Mouse (Mus musculus) intestine, embryonic 14.5 days (tissue): ENCODE results near the gene Gm48551. TPM values are rescaled to one million over a fixed set of nuclear protein-coding genes. Genes with fewer than 3 reads are reported as not detected.

ENCODE experiments used
- ATAC-seq: fragments of 200-750 bp; cut with Nextera tagmentation; replicated peaks from 2 replicates; pipeline ENCODE4 v1.8.0; 2017; ENCODE audit warnings: low read depth, moderate number of reproducible peaks, moderate TSS enrichment, moderate library complexity; ENCODE audit not compliant: low FRiP score, low TSS enrichment
- DNase-seq: peaks from one replicate; pipeline ENCODE4 v3.0.0-alpha.2; 2018; ENCODE audit warnings: low spot score
- H3K27ac ChIP-seq: fragments of 300-500 bp; sonication (generic); 2 replicates; pipeline ENCODE4 v1.5.1; 2014; ENCODE audit warnings: low read depth, mild to moderate bottlenecking, control low read depth
- H3K27me3 ChIP-seq: fragments of 300-500 bp; sonication (generic); replicated peaks from 2 replicates; pipeline ENCODE4 v1.6.1; 2014; ENCODE audit warnings: low read length, control low read depth; ENCODE audit not compliant: control insufficient read depth, insufficient read depth
- H3K36me3 ChIP-seq: fragments of 300-500 bp; sonication (generic); 2 replicates; pipeline ENCODE4 v1.6.1; 2014; ENCODE audit warnings: low read length, control low read depth; ENCODE audit not compliant: control insufficient read depth, insufficient read depth
- H3K4me1 ChIP-seq: fragments of 300-500 bp; sonication (generic); replicated peaks from 2 replicates; pipeline ENCODE4 v1.6.1; 2014; ENCODE audit warnings: low read length, control low read depth, mixed read lengths; ENCODE audit not compliant: control insufficient read depth, insufficient read depth
- H3K4me2 ChIP-seq: fragments of 300-500 bp; sonication (generic); 2 replicates; pipeline ENCODE4 v1.6.1; 2014; ENCODE audit warnings: low read length
- H3K4me3 ChIP-seq: fragments of 300-500 bp; sonication (generic); 2 replicates; pipeline ENCODE4 v1.5.1; 2014; ENCODE audit warnings: low read depth, low read length, control low read depth, mixed read lengths
- H3K9ac ChIP-seq: fragments of 300-500 bp; sonication (generic); 2 replicates; pipeline ENCODE4 v1.6.1; 2014; ENCODE audit warnings: mild to moderate bottlenecking, low read length
- H3K9me3 ChIP-seq: fragments of 300-500 bp; sonication (generic); 2 replicates; pipeline ENCODE4 v1.6.1; 2016; ENCODE audit warnings: low read length, control low read depth; ENCODE audit not compliant: control insufficient read depth
- WGBS: fragments of 180-500 bp; shearing (Covaris S2); extraction: QIAGEN DNeasy Blood & Tissue Kit; methylation state at CpG from one replicate; pipeline ENCODE4 v1.1.7; 2014; 5-methylcytosine and 5-hydroxymethylcytosine counted together
- polyA plus RNA-seq: library from polyadenylated mRNA; unstranded; fragments of >200 nt; fragmentation: Nextera tagmentation; extraction: Ambion mirVana; gene quantifications from 2 replicates; pipeline ENCODE4 v1.2.1, GENCODE M21; 2014

The Gm48551 gene
- polyA plus RNA-seq, 1 experiment from 2014 or later = 4.2 TPM

- H3K27ac ChIP-seq = no peak overlapping the region
- 55% methylated on average over 3 of the region's 3 CpGs for WGBS
- H3K36me3 ChIP-seq = peaks cover 32% of the 10 kb centered on the region
- H3K9ac ChIP-seq = no peak overlapping the region
- ATAC-seq (no peak), DNase-seq (no peak)
- no peaks in the 10 kb centered on the region for H3K27me3 ChIP-seq
- peaks cover 30% of the 10 kb centered on the region for H3K4me1 ChIP-seq
- H3K4me2 ChIP-seq = no peak overlapping the region
- no peaks in the 10 kb centered on the region for H3K9me3 ChIP-seq
- no peak overlapping the region for H3K4me3 ChIP-seq
Observed at GRCm38 (mm10) chr10:81389373-81389772, 5.1 kb downstream of the Gm48551 start.

- Histone ChIP-seq H3K9ac (no peak overlapping the region), H3K4me3 (no peak overlapping the region), H3K36me3 (peaks cover 32% of the 10 kb centered on the region), H3K9me3 (no peaks in the 10 kb centered on the region), H3K27me3 (no peaks in the 10 kb centered on the region), H3K27ac (no peak overlapping the region), H3K4me1 (peaks cover 29% of the 10 kb centered on the region), H3K4me2 (no peak overlapping the region)
- peak; percentile 91 for DNase-seq
- no peak for ATAC-seq
- 61% methylated on average over 23 of the region's 23 CpGs for WGBS
Observed at GRCm38 (mm10) chr10:81389801-81390677, 5.8 kb downstream of the Gm48551 start.

GRCm38 (mm10) chr10:81390678-81390965 lies 6.4 kb downstream of the Gm48551 start:
- Histone ChIP-seq H3K36me3 (peaks cover 32% of the 10 kb centered on the region), H3K27me3 (no peaks in the 10 kb centered on the region), H3K4me3 (no peak overlapping the region), H3K9me3 (no peaks in the 10 kb centered on the region), H3K4me2 (no peak overlapping the region), H3K27ac (no peak overlapping the region), H3K9ac (no peak overlapping the region), H3K4me1 (peaks cover 23% of the 10 kb centered on the region)
- ATAC-seq (no peak), DNase-seq (no peak)
- 85% methylated on average over 13 of the region's 13 CpGs for WGBS

- Histone ChIP-seq H3K4me3 (no peak overlapping the region), H3K9ac (no peak overlapping the region), H3K4me2 (no peak overlapping the region), H3K27ac (peak overlapping the region; percentile 69; the same call in 1 of the 2 replicates), H3K4me1 (peaks cover 20% of the 10 kb centered on the region), H3K27me3 (no peaks in the 10 kb centered on the region), H3K36me3 (peaks cover 26% of the 10 kb centered on the region), H3K9me3 (no peaks in the 10 kb centered on the region)
- 81% methylated on average over 6 of the region's 6 CpGs for WGBS
- peak; percentile 35 for ATAC-seq
- DNase-seq = no peak
Observed at GRCm38 (mm10) chr10:81392270-81392669, 8.0 kb downstream of the Gm48551 start.

GRCm38 (mm10) chr10:81392781-81393185 lies 8.5 kb downstream of the Gm48551 start, which contains the start of gene Smim24:
Smim24 (plus strand) TSS chr10:81393051.
- 56% methylated on average over 14 of the region's 14 CpGs for whole genome bisulfite sequencing
- Histone ChIP-seq H3K27me3 (no peaks in the 10 kb centered on the region), H3K9ac (peak within 1 kb of the TSS; percentile 40), H3K4me1 (peaks cover 20% of the 10 kb centered on the region), H3K36me3 (peaks cover 21% of the 10 kb centered on the region), H3K4me3 (peak within 1 kb of the TSS; percentile 34), H3K27ac (peak within 1 kb of the TSS; percentile 69), H3K4me2 (peak within 1 kb of the TSS; percentile 61), H3K9me3 (no peaks in the 10 kb centered on the region)
- ATAC-seq = peak; percentile 59
- DNase-seq = no peak

- Histone ChIP-seq H3K27me3 (no peaks in the 10 kb centered on the region), H3K9ac (peak overlapping the region; percentile 40), H3K27ac (peak overlapping the region; percentile 69), H3K4me3 (peak overlapping the region; percentile 34), H3K4me1 (peaks cover 20% of the 10 kb centered on the region), H3K36me3 (peaks cover 13% of the 10 kb centered on the region), H3K9me3 (no peaks in the 10 kb centered on the region), H3K4me2 (peak overlapping the region; percentile 61)
- peak; percentile 13; the same call in 1 of the 2 replicates for ATAC-seq
- peak; percentile 77 for DNase-seq
- WGBS = 5% methylated on average over 19 of the region's 19 CpGs
Observed at GRCm38 (mm10) chr10:81393456-81394063, 9.3 kb downstream of the Gm48551 start.

GRCm38 (mm10) chr10:81395127-81395526 lies 10.9 kb downstream of the Gm48551 start:
- ATAC-seq (no peak), DNase-seq (peak; percentile 92)
- Histone ChIP-seq H3K36me3 (peaks cover 20% of the 10 kb centered on the region), H3K4me1 (peaks cover 16% of the 10 kb centered on the region), H3K9me3 (no peaks in the 10 kb centered on the region), H3K4me3 (no peak overlapping the region), H3K27ac (no peak overlapping the region), H3K27me3 (no peaks in the 10 kb centered on the region), H3K9ac (no peak overlapping the region), H3K4me2 (no peak overlapping the region)
- WGBS = 15% methylated on average over 5 of the region's 5 CpGs

- Histone ChIP-seq H3K9ac (no peak overlapping the region), H3K36me3 (peaks cover 27% of the 10 kb centered on the region), H3K4me2 (no peak overlapping the region), H3K4me3 (no peak overlapping the region), H3K27me3 (no peaks in the 10 kb centered on the region), H3K9me3 (no peaks in the 10 kb centered on the region), H3K4me1 (peaks cover 16% of the 10 kb centered on the region), H3K27ac (no peak overlapping the region)
- DNase-seq (no peak), ATAC-seq (no peak)
- 89% methylated on average over 4 of the region's 4 CpGs for WGBS
Observed at GRCm38 (mm10) chr10:81395865-81396264, 11.6 kb downstream of the Gm48551 start.
